Mouse (Mus musculus) erythroid progenitor cell, adult 5-6 weeks (primary cell): ENCODE data around the gene Dpm2. TPM values are rescaled to one million over a fixed set of nuclear protein-coding genes. Genes with fewer than 3 reads are reported as not detected.
A peak's percentile ranks its signal among the peaks of the same experiment; 100 is the strongest.

Source experiments
- ATAC-seq: replicated peaks from 2 replicates; pipeline ENCODE4 v1.8.0; 2016; ENCODE audit warnings: moderate number of reproducible peaks, mild to moderate bottlenecking, moderate TSS enrichment, inconsistent platforms; ENCODE audit not compliant: poor library complexity, low FRiP score, severe bottlenecking
- total RNA-seq, 2 experiments: library from RNA; stranded (forward) in 1 of 2; stranded (reverse) in 1 of 2; fragments of 150-400 nt in 1 of 2; fragments of 186-747, 209-891 nt in 1 of 2; gene quantifications; 2 replicates each; pipeline versions ENCODE4 v1.2.3 to v1.2.4; 2015 to 2017; ENCODE audit warnings: low replicate concordance in 2 of 2

Dpm2 gene
- total RNA-seq, 2 experiments from 2014 or later = 21.1 to 45.3 TPM

GRCm38 (mm10) chr2:32543031-32543449 lies 27.6 kb upstream of the Dpm2 start:
- ATAC-seq = no peak

- no peak for ATAC-seq
These were observed 23.7 kb upstream of the Dpm2 start for GRCm38 (mm10) chr2:32546951-32547350.

- ATAC-seq = no peak
These were observed 23.3 kb upstream of the Dpm2 start for GRCm38 (mm10) chr2:32547380-32547779.

GRCm38 (mm10) chr2:32547964-32548739 lies 22.5 kb upstream of the Dpm2 start:
- ATAC-seq = no peak

- no peak for ATAC-seq
These were observed 21.5 kb upstream of the Dpm2 start for GRCm38 (mm10) chr2:32549171-32549570.

- ATAC-seq = no peak
These were observed 20.9 kb upstream of the Dpm2 start for GRCm38 (mm10) chr2:32549764-32550163.

GRCm38 (mm10) chr2:32551236-32551635 lies 19.4 kb upstream of the Dpm2 start:
- no peak for ATAC-seq

- ATAC-seq = no peak
These were observed 17.0 kb upstream of the Dpm2 start for GRCm38 (mm10) chr2:32553592-32554148.

- no peak for ATAC-seq
These were observed 15.2 kb upstream of the Dpm2 start for GRCm38 (mm10) chr2:32555484-32555883.

GRCm38 (mm10) chr2:32556019-32556418 lies 14.6 kb upstream of the Dpm2 start:
- no peak for ATAC-seq

GRCm38 (mm10) chr2:32559570-32559969 lies 11.1 kb upstream of the Dpm2 start:
- no peak for ATAC-seq

GRCm38 (mm10) chr2:32566536-32567063 lies 4.1 kb upstream of the Dpm2 start:
- ATAC-seq = peak; percentile 44; the same call in 1 of the 2 replicates

- no peak for ATAC-seq
These were observed 2.5 kb upstream of the Dpm2 start for GRCm38 (mm10) chr2:32568149-32568548.

- no peak for ATAC-seq
These were observed 1.7 kb upstream of the Dpm2 start for GRCm38 (mm10) chr2:32568941-32569340.

- no peak for ATAC-seq
These were observed 1.5 kb downstream of the Dpm2 start for GRCm38 (mm10) chr2:32572196-32572595.

- ATAC-seq = no peak
These were observed 3.8 kb downstream of the Dpm2 start, which contains the start of gene Pip5kl1 for GRCm38 (mm10) chr2:32574497-32574896. Gene Pip5kl1, plus strand, starts transcription at chr2:32574797.

- ATAC-seq = no peak
These were observed 4.4 kb downstream of the Dpm2 start for GRCm38 (mm10) chr2:32574901-32575585.

GRCm38 (mm10) chr2:32575586-32576160 lies 5.0 kb downstream of the Dpm2 start, which contains the start of gene 9430097D07Rik:
Gene 9430097D07Rik, minus strand, starts transcription at chr2:32575684.
- ATAC-seq = 0 out of 2 replicates have a peak, but pooled peaks have one; percentile 28

GRCm38 (mm10) chr2:32576532-32576931 lies 5.9 kb downstream of the Dpm2 start:
- no peak for ATAC-seq
